Mouse (Mus musculus) kidney, adult 2 months (tissue): ENCODE data around the gene Gm10762. TPM values are rescaled to one million over a fixed set of nuclear protein-coding genes. Genes with fewer than 3 reads are reported as not detected.
"Not testable (repeated sequence)": the region's sequence is repeated elsewhere in the genome, so short reads cannot be mapped to it uniquely, and the experiment has no call there.

Source experiments
- DNase-seq: peaks from one replicate; pipeline ENCODE4 v3.0.0; 2021
- H3K27ac ChIP-seq: fragments of 200-500 bp; 2 replicates; pipeline ENCODE4 v1.5.1; 2012; ENCODE audit warnings: low read depth, low read length, control low read depth, inconsistent platforms; ENCODE audit not compliant: insufficient read depth
- H3K27me3 ChIP-seq: fragments of 200-500 bp; replicated peaks from 2 replicates; pipeline ENCODE4 v1.6.1; 2012; ENCODE audit warnings: mild to moderate bottlenecking, moderate library complexity, low read length, inconsistent platforms; ENCODE audit not compliant: control insufficient read depth, insufficient read depth
- H3K36me3 ChIP-seq: fragments of 200-500 bp; 2 replicates; pipeline ENCODE4 v1.6.1; 2012; ENCODE audit warnings: mild to moderate bottlenecking, moderate library complexity, low read length, inconsistent platforms; ENCODE audit not compliant: control insufficient read depth, insufficient read depth
- H3K4me1 ChIP-seq: fragments of 200-500 bp; 2 replicates; pipeline ENCODE4 v1.6.1; 2011; ENCODE audit warnings: low read length; ENCODE audit not compliant: control insufficient read depth, insufficient read depth
- H3K4me3 ChIP-seq: fragments of 200-500 bp; 2 replicates; pipeline ENCODE4 v1.5.1; 2011; ENCODE audit warnings: mild to moderate bottlenecking, low read depth, low read length, control low read depth; ENCODE audit not compliant: insufficient read depth
- CTCF ChIP-seq: fragments of 200-500 bp; conservative IDR thresholded peaks from 2 replicates; pipeline ENCODE4 v1.5.1; 2011; ENCODE audit warnings: low read depth, mild to moderate bottlenecking, control low read depth, low read length, moderate library complexity, mixed read lengths; ENCODE audit not compliant: insufficient read depth, insufficient read length
- POLR2A ChIP-seq: fragments of 200-500 bp; IDR thresholded peaks from one replicate; pipeline ENCODE4 v1.6.1; 2011; ENCODE audit warnings: low read depth, low read length, control low read depth
- WGBS: fragments of 180-500 bp; shearing (Covaris S2); methylation state at CpG from one replicate; pipeline ENCODE4 v1.1.7; 2018; 5-methylcytosine and 5-hydroxymethylcytosine counted together
- polyA plus RNA-seq: library from polyadenylated mRNA; depleted of rRNA; stranded (reverse); fragments of >200 nt; gene quantifications from 2 replicates; pipeline ENCODE4 v1.2.3, GENCODE M21; 2012; rRNA removed

Gm10762 gene
- polyA plus RNA-seq: 5.7 and 7.0 TPM in 2 replicates

GRCm38 (mm10) chr2:128967661-128968441 is at the start of gene Gm10762:
Gm10762 (minus strand) TSS chr2:128967725.
- peaks cover 8% of the 10 kb centered on the region; the same call in 1 of the 2 replicates for H3K4me1 ChIP-seq
- under 1% methylated on average over 77 of the region's 80 CpGs for WGBS
- H3K36me3 ChIP-seq: no peaks in the 10 kb centered on the region
- peak within 1 kb of the TSS; percentile 92 for H3K4me3 ChIP-seq
- peak; percentile 91 for DNase-seq
- peak within 1 kb of the TSS; percentile 100 for H3K27ac ChIP-seq
- no peaks in the 10 kb centered on the region for H3K27me3 ChIP-seq
- no peak for TF ChIP-seq POLR2A
- TF ChIP-seq CTCF: no peak

GRCm38 (mm10) chr2:129008867-129009266 is 41.3 kb upstream of the Gm10762 start:
- not testable (repeated sequence) for DNase-seq, H3K4me1 ChIP-seq, H3K4me3 ChIP-seq, H3K36me3 ChIP-seq, H3K27me3 ChIP-seq, H3K27ac ChIP-seq
- WGBS: 69% methylated on average over 2 of the region's 2 CpGs

- H3K27ac ChIP-seq: no peak overlapping the region
- H3K4me3 ChIP-seq: no peak overlapping the region
- WGBS: 82% methylated on average over 4 of the region's 4 CpGs
- no peaks in the 10 kb centered on the region for H3K27me3 ChIP-seq
- DNase-seq: no peak
- H3K4me1 ChIP-seq: no peaks in the 10 kb centered on the region
- no peaks in the 10 kb centered on the region for H3K36me3 ChIP-seq
- no peak for TF ChIP-seq CTCF
- no peak for TF ChIP-seq POLR2A
Observed at GRCm38 (mm10) chr2:129006194-129006749, 38.7 kb upstream of the Gm10762 start.

GRCm38 (mm10) chr2:129004872-129005271 is 37.3 kb upstream of the Gm10762 start:
- Histone ChIP-seq H3K36me3 (no peaks in the 10 kb centered on the region; the same call in 1 of the 2 replicates), H3K4me3 (no peak overlapping the region), H3K27ac (no peak overlapping the region), H3K4me1 (no peaks in the 10 kb centered on the region), H3K27me3 (no peaks in the 10 kb centered on the region)
- no peak for DNase-seq
- TF ChIP-seq CTCF (no peak), POLR2A (no peak)

GRCm38 (mm10) chr2:128984746-128985145 is 17.2 kb upstream of the Gm10762 start:
- Histone ChIP-seq H3K27ac (no peak overlapping the region), H3K27me3 (no peaks in the 10 kb centered on the region), H3K36me3 (no peaks in the 10 kb centered on the region), H3K4me1 (no peaks in the 10 kb centered on the region), H3K4me3 (no peak overlapping the region)
- DNase-seq: no peak
- 93% methylated on average over 3 of the region's 3 CpGs for whole genome bisulfite sequencing
- TF ChIP-seq POLR2A: no peak
- no peak for TF ChIP-seq CTCF

GRCm38 (mm10) chr2:128975572-128975971 is 8.0 kb upstream of the Gm10762 start:
- Histone ChIP-seq H3K36me3 (no peaks in the 10 kb centered on the region), H3K27me3 (no peaks in the 10 kb centered on the region), H3K4me3 (no peak overlapping the region), H3K27ac (no peak overlapping the region), H3K4me1 (peaks cover 8% of the 10 kb centered on the region; the same call in 1 of the 2 replicates)
- TF ChIP-seq POLR2A (no peak), CTCF (no peak)
- 85% methylated on average over 4 of the region's 4 CpGs for WGBS
- no peak for DNase-seq

GRCm38 (mm10) chr2:128972301-128972700 is 4.8 kb upstream of the Gm10762 start:
- DNase-seq: peak; percentile 43

More at GRCm38 (mm10) chr2:128972301-128972700, 4.8 kb upstream of the Gm10762 start:
- H3K27ac ChIP-seq: no peak overlapping the region
- TF ChIP-seq POLR2A: no peak
- peaks cover 8% of the 10 kb centered on the region; the same call in 1 of the 2 replicates for H3K4me1 ChIP-seq
- H3K27me3 ChIP-seq: no peaks in the 10 kb centered on the region
- no peaks in the 10 kb centered on the region for H3K36me3 ChIP-seq
- no peak overlapping the region for H3K4me3 ChIP-seq
